Mouse (Mus musculus): ENCODE results near the gene Xkr7. TPM values are rescaled to one million over a fixed set of nuclear protein-coding genes. Genes with fewer than 3 reads are reported as not detected.

Xkr7 gene
- polyA plus RNA-seq, 1 experiment from 2014 or later: 0.73 TPM

- DNase-seq (ENCODE audit: low spot score): no peak
- H3K4me3 ChIP-seq: no peak overlapping the region
- no peaks in the 10 kb centered on the region for H3K4me1 ChIP-seq (replicated peaks)
- H3K36me3 ChIP-seq: no peaks in the 10 kb centered on the region
- WGBS: 62% methylated on average over 7 of the region's 7 CpGs
- H3K27ac ChIP-seq: no peak overlapping the region
- no peaks in the 10 kb centered on the region for H3K9me3 ChIP-seq
- H3K27me3 ChIP-seq (ENCODE audit: insufficient read depth, poor library complexity, severe bottlenecking): no peaks in the 10 kb centered on the region
These were observed 52.8 kb downstream of the Xkr7 start for GRCm38 (mm10) chr2:153084261-153084976.

- no peaks in the 10 kb centered on the region for H3K27me3 ChIP-seq (ENCODE audit: insufficient read depth, poor library complexity, severe bottlenecking)
- 86% methylated on average over 6 of the region's 6 CpGs for WGBS
- no peak overlapping the region for H3K27ac ChIP-seq
- no peaks in the 10 kb centered on the region for H3K36me3 ChIP-seq
- no peak for DNase-seq (ENCODE audit: low spot score)
- H3K9me3 ChIP-seq: no peaks in the 10 kb centered on the region
- peaks cover 2% of the 10 kb centered on the region for H3K4me1 ChIP-seq (replicated peaks)
- H3K4me3 ChIP-seq: no peak overlapping the region
These were observed 53.9 kb downstream of the Xkr7 start for GRCm38 (mm10) chr2:153085556-153085955.

- no peaks in the 10 kb centered on the region for H3K36me3 ChIP-seq
- no peaks in the 10 kb centered on the region for H3K9me3 ChIP-seq
- H3K4me1 ChIP-seq (replicated peaks): peaks cover 6% of the 10 kb centered on the region
- DNase-seq (ENCODE audit: low spot score): no peak
- WGBS: 90% methylated on average over 4 of the region's 4 CpGs
- no peak overlapping the region for H3K4me3 ChIP-seq
- H3K27me3 ChIP-seq (ENCODE audit: insufficient read depth, poor library complexity, severe bottlenecking): no peaks in the 10 kb centered on the region
- no peak overlapping the region for H3K27ac ChIP-seq
These were observed 54.5 kb downstream of the Xkr7 start for GRCm38 (mm10) chr2:153086166-153086565.

GRCm38 (mm10) chr2:153087091-153087490 lies 55.4 kb downstream of the Xkr7 start:
- Histone ChIP-seq H3K9me3 (no peaks in the 10 kb centered on the region), H3K27me3 (ENCODE audit: insufficient read depth, poor library complexity, severe bottlenecking) (no peaks in the 10 kb centered on the region), H3K27ac (no peak overlapping the region), H3K36me3 (no peaks in the 10 kb centered on the region), H3K4me1 (replicated peaks) (peaks cover 6% of the 10 kb centered on the region), H3K4me3 (no peak overlapping the region)
- WGBS: 91% methylated on average over 10 of the region's 10 CpGs
- no peak for DNase-seq (ENCODE audit: low spot score)

GRCm38 (mm10) chr2:153089316-153089715 lies 57.7 kb downstream of the Xkr7 start:
- Histone ChIP-seq H3K36me3 (no peaks in the 10 kb centered on the region), H3K27me3 (ENCODE audit: insufficient read depth, poor library complexity, severe bottlenecking) (no peaks in the 10 kb centered on the region), H3K4me1 (replicated peaks) (peaks cover 6% of the 10 kb centered on the region), H3K9me3 (no peaks in the 10 kb centered on the region), H3K4me3 (no peak overlapping the region), H3K27ac (no peak overlapping the region)
- no peak for DNase-seq (ENCODE audit: low spot score)
- whole genome bisulfite sequencing: 62% methylated on average over 2 of the region's 2 CpGs

GRCm38 (mm10) chr2:153090551-153091165 lies 59.0 kb downstream of the Xkr7 start:
- H3K27ac ChIP-seq: no peak overlapping the region
- H3K4me3 ChIP-seq: no peak overlapping the region
- no peak for DNase-seq (ENCODE audit: low spot score)
- H3K36me3 ChIP-seq: no peaks in the 10 kb centered on the region
- H3K4me1 ChIP-seq (replicated peaks): peaks cover 6% of the 10 kb centered on the region
- H3K9me3 ChIP-seq: no peaks in the 10 kb centered on the region
- 44% methylated on average over 10 of the region's 10 CpGs for WGBS
- H3K27me3 ChIP-seq (ENCODE audit: insufficient read depth, poor library complexity, severe bottlenecking): no peaks in the 10 kb centered on the region

Other genes with a start within 250 kb of the Xkr7 start
- gene Bcl2l1, start 200.1 kb upstream of the Xkr7 start, polyA plus RNA-seq (2016; fragmentation: Nextera tagmentation; extraction: Ambion mirVana): 110 and 128 TPM in 2 replicates
- 106 and 137 TPM in 2 replicates for gene Tpx2, start 183.9 kb upstream of the Xkr7 start, polyA plus RNA-seq (2016; fragmentation: Nextera tagmentation; extraction: Ambion mirVana)
- gene Mylk2, start 120.5 kb upstream of the Xkr7 start, polyA plus RNA-seq (2016; fragmentation: Nextera tagmentation; extraction: Ambion mirVana): 0.05 and 0.14 TPM in 2 replicates
- gene Foxs1, start 98.6 kb upstream of the Xkr7 start, polyA plus RNA-seq (2016; fragmentation: Nextera tagmentation; extraction: Ambion mirVana): 0.56 and 1.0 TPM in 2 replicates
- 1.1 and 1.4 TPM in 2 replicates for gene Dusp15, start 80.2 kb upstream of the Xkr7 start, polyA plus RNA-seq (2016; fragmentation: Nextera tagmentation; extraction: Ambion mirVana)
- 1.6 and 1.9 TPM in 2 replicates for gene Ttll9, start 69.4 kb upstream of the Xkr7 start, polyA plus RNA-seq (2016; fragmentation: Nextera tagmentation; extraction: Ambion mirVana)
- 110 and 120 TPM in 2 replicates for gene Pdrg1, start 16.4 kb upstream of the Xkr7 start, polyA plus RNA-seq (2016; fragmentation: Nextera tagmentation; extraction: Ambion mirVana)
- gene Ccm2l, start 34.1 kb downstream of the Xkr7 start, polyA plus RNA-seq (2016; fragmentation: Nextera tagmentation; extraction: Ambion mirVana): 1.3 and 1.8 TPM in 2 replicates
- gene Hck, start 76.6 kb downstream of the Xkr7 start, polyA plus RNA-seq (2016; fragmentation: Nextera tagmentation; extraction: Ambion mirVana): 1.4 and 2.7 TPM in 2 replicates
- gene Tm9sf4, start 129.5 kb downstream of the Xkr7 start, polyA plus RNA-seq (2016; fragmentation: Nextera tagmentation; extraction: Ambion mirVana): 74.5 and 80.5 TPM in 2 replicates
- 7.8 and 9.7 TPM in 2 replicates for gene Tspyl3, start 193.6 kb downstream of the Xkr7 start, polyA plus RNA-seq (2016; fragmentation: Nextera tagmentation; extraction: Ambion mirVana)
- 22.5 and 25.9 TPM in 2 replicates for gene Plagl2, start 209.6 kb downstream of the Xkr7 start, polyA plus RNA-seq (2016; fragmentation: Nextera tagmentation; extraction: Ambion mirVana)
- gene Pofut1, start 209.7 kb downstream of the Xkr7 start, polyA plus RNA-seq (2016; fragmentation: Nextera tagmentation; extraction: Ambion mirVana): 5.3 and 5.5 TPM in 2 replicates

Measured in hindbrain, embryonic 10.5 days (tissue).